Mouse (Mus musculus): ENCODE results near the gene Tgm2.

GRCm38 (mm10) chr2:158178139-158178538 is 31.9 kb upstream of the Tgm2 start:
- no peak for TF ChIP-seq GATA2 (IDR thresholded peaks at IDR 0.05; ENCODE audit: borderline replicate concordance, low read depth, low read length)
- TF ChIP-seq TAL1 (conservative IDR thresholded peaks at IDR 0.05; ENCODE audit: low read depth, low read length), result no peak
- TF ChIP-seq CTCF (IDR thresholded peaks at IDR 0.05; ENCODE audit: low read depth, low read length), result no peak
- no peak for TF ChIP-seq GATA1 (IDR thresholded peaks at IDR 0.05; ENCODE audit: borderline replicate concordance, low read length)
- no peak for TF ChIP-seq POLR2AphosphoS5 (IDR thresholded peaks at IDR 0.05; ENCODE audit: insufficient replicate concordance, low read depth, low read length)

All from G1E (cell line).